Mouse (Mus musculus) limb, embryonic 11.5 days (tissue): ENCODE results near the gene Atxn1. TPM values are rescaled to one million over a fixed set of nuclear protein-coding genes. Genes with fewer than 3 reads are reported as not detected.

Experiments used
- ATAC-seq: fragments of 200-750 bp; cut with Nextera tagmentation; 2 replicates; pipeline ENCODE4 v1.8.0; 2017; ENCODE audit warnings: low read depth; ENCODE audit not compliant: insufficient number of reproducible peaks, low FRiP score, low TSS enrichment
- DNase-seq: peaks from one replicate; pipeline ENCODE4 v3.0.0-alpha.2; 2015; ENCODE audit warnings: low spot score
- H3K27ac ChIP-seq: fragments of 300-500 bp; sonication (generic); replicated peaks from 2 replicates; pipeline ENCODE4 v1.5.1; 2014; ENCODE audit warnings: low read depth, mild to moderate bottlenecking, low read length
- H3K27me3 ChIP-seq: fragments of 300-500 bp; sonication (generic); 2 replicates; pipeline ENCODE4 v1.6.1; 2014; ENCODE audit warnings: mild to moderate bottlenecking, low read length, mixed read lengths; ENCODE audit not compliant: control insufficient read depth, insufficient read depth
- H3K36me3 ChIP-seq: fragments of 300-500 bp; sonication (generic); 2 replicates; pipeline ENCODE4 v1.6.1; 2014; ENCODE audit warnings: mild to moderate bottlenecking, low read length, moderate library complexity, mixed read lengths; ENCODE audit not compliant: control insufficient read depth, insufficient read depth
- H3K4me1 ChIP-seq: fragments of 300-500 bp; sonication (generic); 2 replicates; pipeline ENCODE4 v1.6.1; 2014; ENCODE audit warnings: low read length, mixed read lengths; ENCODE audit not compliant: control insufficient read depth, insufficient read depth
- H3K4me2 ChIP-seq: fragments of 300-500 bp; sonication (generic); 2 replicates; pipeline ENCODE4 v1.6.1; 2014; ENCODE audit warnings: low read depth, mild to moderate bottlenecking, moderate library complexity; ENCODE audit not compliant: severe bottlenecking
- H3K4me3 ChIP-seq: fragments of 300-500 bp; sonication (generic); 2 replicates; pipeline ENCODE4 v1.5.1; 2014; ENCODE audit warnings: low read depth, low read length
- H3K9ac ChIP-seq: fragments of 300-500 bp; sonication (generic); 2 replicates; pipeline ENCODE4 v1.6.1; 2014; ENCODE audit warnings: mild to moderate bottlenecking, low read length
- H3K9me3 ChIP-seq: fragments of 300-500 bp; sonication (generic); 2 replicates; pipeline ENCODE4 v1.6.1; 2016; ENCODE audit warnings: low read length; ENCODE audit not compliant: control insufficient read depth
- WGBS: fragments of 180-500 bp; shearing (Covaris S2); extraction: QIAGEN DNeasy Blood & Tissue Kit; methylation state at CpG from one replicate; pipeline ENCODE4 v1.1.7; 2014; 5-methylcytosine and 5-hydroxymethylcytosine counted together
- polyA plus RNA-seq: library from polyadenylated mRNA; unstranded; fragments of >200 nt; fragmentation: Nextera tagmentation; extraction: Ambion mirVana; gene quantifications from 2 replicates; pipeline ENCODE4 v1.2.1, GENCODE M21; 2014

The Atxn1 gene
- polyA plus RNA-seq, 1 experiment from 2014 or later: 1.5 TPM

- H3K4me1 ChIP-seq: no peaks in the 10 kb centered on the region
- DNase-seq: no peak
- WGBS: 91% methylated on average over 21 of the region's 21 CpGs
- no peak overlapping the region for H3K27ac ChIP-seq
- H3K27me3 ChIP-seq: no peaks in the 10 kb centered on the region
- H3K36me3 ChIP-seq: no peaks in the 10 kb centered on the region
- no peaks in the 10 kb centered on the region for H3K9me3 ChIP-seq
- H3K4me3 ChIP-seq: no peak overlapping the region
- no peak for ATAC-seq
- H3K4me2 ChIP-seq: no peak overlapping the region
- H3K9ac ChIP-seq: no peak overlapping the region
These were observed 47.5 kb downstream of the Atxn1 start for GRCm38 (mm10) chr13:45917058-45918005.

GRCm38 (mm10) chr13:45915921-45916320, 48.9 kb downstream of the Atxn1 start:
- Histone ChIP-seq H3K4me1 (no peaks in the 10 kb centered on the region), H3K4me2 (no peak overlapping the region), H3K9me3 (no peaks in the 10 kb centered on the region), H3K4me3 (no peak overlapping the region), H3K27me3 (no peaks in the 10 kb centered on the region), H3K9ac (no peak overlapping the region), H3K27ac (no peak overlapping the region), H3K36me3 (no peaks in the 10 kb centered on the region)
- DNase-seq: no peak
- no peak for ATAC-seq
- WGBS: 90% methylated on average over 3 of the region's 3 CpGs

- Histone ChIP-seq H3K4me3 (no peak overlapping the region), H3K27me3 (no peaks in the 10 kb centered on the region), H3K36me3 (no peaks in the 10 kb centered on the region), H3K27ac (no peak overlapping the region), H3K9ac (no peak overlapping the region), H3K9me3 (no peaks in the 10 kb centered on the region), H3K4me2 (no peak overlapping the region), H3K4me1 (no peaks in the 10 kb centered on the region)
- 71% methylated on average over 2 of the region's 2 CpGs for whole genome bisulfite sequencing
- no peak for DNase-seq
- ATAC-seq: no peak
These were observed 49.8 kb downstream of the Atxn1 start for GRCm38 (mm10) chr13:45915026-45915425.

GRCm38 (mm10) chr13:45914117-45914516, 50.7 kb downstream of the Atxn1 start:
- Histone ChIP-seq H3K4me1 (no peaks in the 10 kb centered on the region), H3K27ac (no peak overlapping the region), H3K9ac (no peak overlapping the region), H3K9me3 (no peaks in the 10 kb centered on the region), H3K4me3 (no peak overlapping the region), H3K36me3 (no peaks in the 10 kb centered on the region), H3K4me2 (no peak overlapping the region), H3K27me3 (no peaks in the 10 kb centered on the region)
- ATAC-seq (no peak), DNase-seq (no peak)
- 85% methylated on average over 3 of the region's 3 CpGs for WGBS

- H3K4me2 ChIP-seq: no peak overlapping the region
- DNase-seq (no peak), ATAC-seq (no peak)
- H3K36me3 ChIP-seq: no peaks in the 10 kb centered on the region
- no peak overlapping the region for H3K4me3 ChIP-seq
- no peaks in the 10 kb centered on the region for H3K9me3 ChIP-seq
- no peak overlapping the region for H3K9ac ChIP-seq
- WGBS: 80% methylated on average over 7 of the region's 7 CpGs
- no peaks in the 10 kb centered on the region for H3K4me1 ChIP-seq
- H3K27ac ChIP-seq: no peak overlapping the region
- H3K27me3 ChIP-seq: no peaks in the 10 kb centered on the region
These were observed 53.0 kb downstream of the Atxn1 start for GRCm38 (mm10) chr13:45911848-45912247.

- no peaks in the 10 kb centered on the region for H3K9me3 ChIP-seq
- WGBS: 88% methylated on average over 5 of the region's 5 CpGs
- H3K36me3 ChIP-seq: no peaks in the 10 kb centered on the region
- no peak overlapping the region for H3K4me2 ChIP-seq
- no peak overlapping the region for H3K9ac ChIP-seq
- no peak overlapping the region for H3K27ac ChIP-seq
- no peaks in the 10 kb centered on the region for H3K27me3 ChIP-seq
- DNase-seq (no peak), ATAC-seq (no peak)
- no peaks in the 10 kb centered on the region for H3K4me1 ChIP-seq
- H3K4me3 ChIP-seq: no peak overlapping the region
These were observed 53.7 kb downstream of the Atxn1 start for GRCm38 (mm10) chr13:45911069-45911468.

- no peaks in the 10 kb centered on the region for H3K4me1 ChIP-seq
- no peak overlapping the region for H3K27ac ChIP-seq
- H3K27me3 ChIP-seq: no peaks in the 10 kb centered on the region
- ATAC-seq (no peak), DNase-seq (no peak)
- no peaks in the 10 kb centered on the region for H3K9me3 ChIP-seq
- H3K4me3 ChIP-seq: no peak overlapping the region
- no peaks in the 10 kb centered on the region for H3K36me3 ChIP-seq
- H3K9ac ChIP-seq: no peak overlapping the region
- 90% methylated on average over 7 of the region's 7 CpGs for WGBS
- H3K4me2 ChIP-seq: no peak overlapping the region
These were observed 54.5 kb downstream of the Atxn1 start for GRCm38 (mm10) chr13:45910348-45910747.

GRCm38 (mm10) chr13:45907181-45907691, 57.6 kb downstream of the Atxn1 start:
- no peaks in the 10 kb centered on the region for H3K27me3 ChIP-seq
- H3K9ac ChIP-seq: no peak overlapping the region
- no peaks in the 10 kb centered on the region for H3K9me3 ChIP-seq
- no peaks in the 10 kb centered on the region for H3K36me3 ChIP-seq
- no peaks in the 10 kb centered on the region for H3K4me1 ChIP-seq
- 70% methylated on average over 6 of the region's 6 CpGs for WGBS
- no peak for ATAC-seq
- H3K4me3 ChIP-seq: no peak overlapping the region
- no peak for DNase-seq
- no peak overlapping the region for H3K4me2 ChIP-seq
- H3K27ac ChIP-seq: no peak overlapping the region
